Mouse (Mus musculus): ENCODE measurements around the gene Kcnip1.

The Kcnip1 gene

DNA sequence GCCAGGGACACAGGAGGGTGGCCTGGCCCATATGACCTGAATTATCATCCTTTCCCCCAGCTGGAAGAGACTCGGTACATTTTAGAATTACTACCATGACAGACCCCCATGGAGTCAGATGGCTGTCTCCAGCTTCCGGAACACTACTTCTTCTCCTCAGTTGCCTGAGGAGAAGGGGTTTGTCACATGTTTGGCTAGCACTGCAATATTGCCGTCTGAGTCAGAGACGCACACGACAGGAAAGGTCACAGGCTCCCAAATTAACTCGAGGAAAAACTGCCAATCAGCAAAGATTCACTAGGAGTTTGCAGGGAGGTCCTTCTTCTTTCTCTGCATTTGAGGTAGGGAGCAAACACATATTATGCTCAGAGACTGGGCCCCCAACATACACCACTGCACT, 168.2 kb downstream of the Kcnip1 start:
- DNase-seq, result no peak

DNA sequence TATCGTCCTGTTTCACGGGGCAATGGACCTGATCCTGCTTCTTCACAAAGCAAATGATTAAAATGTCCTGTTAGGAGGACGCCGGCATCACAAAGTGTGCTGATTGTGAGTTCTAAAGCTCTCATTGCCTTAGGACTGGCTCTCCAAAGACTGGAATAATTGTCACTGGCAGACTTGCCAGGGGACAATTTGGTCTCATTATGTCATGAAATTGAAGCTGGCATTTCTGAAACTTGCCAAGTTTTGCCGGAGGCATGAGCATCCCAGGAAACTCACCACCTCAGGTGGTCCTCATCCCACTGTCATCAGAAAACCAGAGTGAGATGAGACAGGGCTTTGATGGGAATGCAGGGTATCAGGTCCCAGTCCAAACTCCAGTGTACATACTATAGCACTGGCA, 171.6 kb downstream of the Kcnip1 start:
- no peak for DNase-seq

DNA sequence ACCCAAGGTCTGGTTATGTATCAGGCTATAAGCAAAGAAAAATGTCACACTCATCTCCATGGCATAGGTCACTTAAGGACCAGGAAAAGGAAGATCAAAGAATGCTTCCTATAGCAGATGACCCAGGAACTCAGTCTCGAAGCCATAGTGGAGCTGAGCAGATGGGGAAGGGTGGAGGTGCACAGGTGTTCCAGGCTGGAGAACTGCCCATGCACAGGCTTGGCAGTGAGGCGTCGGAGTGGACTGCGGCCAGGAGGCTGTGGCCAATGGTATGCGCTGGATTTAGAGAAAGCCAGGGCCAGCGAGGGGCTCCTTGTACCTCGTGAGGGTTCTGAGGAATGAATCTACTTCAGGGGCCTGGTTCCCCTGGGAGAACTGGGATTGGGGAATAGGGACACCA, 172.1 kb downstream of the Kcnip1 start:
- no peak for DNase-seq

DNA sequence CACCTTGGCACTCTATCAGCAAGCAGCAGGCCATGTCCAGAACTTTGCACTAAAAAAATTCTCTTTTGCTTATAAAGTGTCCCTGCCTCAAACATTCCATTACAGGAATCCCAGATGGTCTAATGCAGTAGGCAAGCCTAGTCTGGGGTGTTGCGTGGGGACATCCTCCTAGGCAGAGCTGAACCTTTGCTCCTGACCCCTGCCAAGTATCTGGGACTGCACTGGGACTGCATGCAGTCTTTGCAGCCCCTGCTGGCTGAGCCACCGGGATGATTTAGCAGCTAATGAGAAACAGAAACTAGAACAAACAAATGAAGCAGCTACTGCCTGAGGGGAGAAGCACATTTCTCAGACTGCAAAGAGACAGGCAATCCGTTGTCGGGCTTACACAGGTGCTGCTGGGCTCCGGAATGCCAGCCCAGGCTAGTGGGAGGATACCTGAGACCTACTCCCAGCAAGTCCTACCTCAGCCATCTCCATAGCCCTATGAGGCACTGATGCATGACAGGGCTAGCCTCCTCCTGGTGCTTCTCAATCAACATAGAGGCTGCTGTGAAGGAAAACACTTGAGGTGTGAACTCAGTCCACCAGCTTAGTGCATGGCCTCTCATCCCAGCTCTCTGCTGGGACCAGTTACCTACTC, 174.0 kb downstream of the Kcnip1 start:
- no peak for DNase-seq

GRCm38 (mm10) chr11:33816020-33816419, 176.9 kb downstream of the Kcnip1 start:
- DNase-seq, result no peak

DNA sequence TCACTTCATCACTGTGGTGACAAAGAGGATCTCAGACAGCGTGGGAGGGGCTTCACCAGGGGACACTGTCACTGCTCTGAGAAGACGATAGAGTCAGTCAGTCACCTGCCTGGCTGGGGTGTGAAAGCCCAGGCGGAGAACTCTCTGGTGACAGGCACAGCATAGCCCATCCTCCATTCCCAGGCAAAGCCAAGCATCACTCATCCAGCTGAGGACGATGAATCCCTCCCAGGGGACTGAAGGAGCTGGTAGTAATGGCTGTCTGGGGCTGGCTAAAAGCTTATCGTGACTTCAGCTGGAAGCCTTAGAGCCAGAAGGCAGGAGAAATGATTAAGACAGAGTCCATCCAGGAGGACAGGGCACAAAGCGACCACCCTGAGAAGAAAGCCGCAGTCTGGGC, 182.8 kb downstream of the Kcnip1 start:
- DNase-seq, result no peak

GRCm38 (mm10) chr11:33803093-33803492, 189.9 kb downstream of the Kcnip1 start:
- no peak for DNase-seq

- DNase-seq, result no peak
Measured at GRCm38 (mm10) chr11:33800436-33801088, 192.4 kb downstream of the Kcnip1 start.

DNA sequence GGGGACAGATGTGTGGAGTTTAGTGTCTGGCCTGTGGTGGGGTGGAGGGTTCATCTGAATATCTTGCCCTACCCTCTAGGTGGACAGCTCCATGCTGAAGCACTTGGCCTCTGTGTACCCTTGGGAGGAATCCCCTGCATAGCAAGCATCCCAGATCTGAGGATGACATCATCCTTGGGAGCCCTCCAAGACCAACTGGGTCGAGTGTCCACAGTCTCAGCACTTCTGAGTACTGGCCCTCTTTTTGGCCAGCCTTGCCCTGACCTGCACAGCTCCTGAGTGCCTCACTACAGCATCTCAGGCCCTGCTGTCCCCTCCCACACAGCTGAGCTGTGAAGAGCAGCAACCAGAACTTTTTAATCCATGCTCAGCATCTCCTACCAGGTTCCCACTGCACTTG, 193.0 kb downstream of the Kcnip1 start:
- DNase-seq, result no peak

DNA sequence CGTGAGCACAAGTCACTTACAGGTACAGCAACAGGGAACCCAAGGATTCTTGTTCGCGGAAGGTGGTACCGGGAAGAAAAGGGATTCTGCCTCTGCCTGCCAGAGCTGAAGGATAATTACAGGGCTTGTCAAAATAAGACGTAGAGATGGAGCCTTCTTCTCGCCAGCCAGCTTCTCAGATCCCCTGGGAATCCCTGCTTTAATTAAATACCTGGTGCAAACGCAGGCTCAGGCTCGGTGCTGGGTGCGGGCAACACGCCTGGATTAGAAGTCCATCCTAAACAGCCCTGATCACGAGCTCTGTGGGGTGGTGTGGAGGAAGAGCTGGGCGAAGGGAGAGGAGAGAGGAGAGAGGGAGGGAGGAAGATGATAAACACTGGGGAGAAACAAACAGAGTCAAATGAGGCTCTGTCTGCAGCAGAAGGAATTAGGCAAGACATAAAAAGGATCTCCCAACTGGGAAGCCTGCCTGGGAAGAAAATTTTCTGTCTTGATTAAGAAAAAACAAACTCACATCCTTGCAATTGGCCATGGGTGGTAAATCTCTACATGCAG, 194.8 kb downstream of the Kcnip1 start:
- DNase-seq, result no peak

DNA sequence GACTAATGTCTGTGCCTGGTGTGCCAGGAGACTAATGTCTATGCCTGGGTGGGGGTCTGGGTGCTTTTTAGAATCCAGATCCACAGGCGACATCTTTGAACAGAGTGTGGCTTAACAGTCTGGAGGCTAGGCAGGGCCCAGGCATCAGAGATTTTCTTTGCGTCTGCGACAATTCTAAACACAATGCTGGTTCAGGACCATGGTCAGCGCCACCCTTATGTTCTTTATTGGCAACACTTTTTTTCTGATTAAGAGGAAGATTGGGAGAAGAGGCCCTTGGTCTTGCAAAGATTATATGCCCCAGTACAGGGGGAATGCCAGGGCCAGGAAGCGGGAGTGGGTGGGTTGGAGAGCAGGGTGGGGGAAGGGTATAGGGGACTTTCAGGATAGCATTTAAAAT, 205.6 kb downstream of the Kcnip1 start:
- peak; percentile 50 for DNase-seq

- no peak for DNase-seq
Measured at GRCm38 (mm10) chr11:33786572-33786971, 206.4 kb downstream of the Kcnip1 start.

GRCm38 (mm10) chr11:33781561-33781971, 211.4 kb downstream of the Kcnip1 start:
- no peak for DNase-seq

GRCm38 (mm10) chr11:33780263-33780662, 212.7 kb downstream of the Kcnip1 start:
- no peak for DNase-seq

DNA sequence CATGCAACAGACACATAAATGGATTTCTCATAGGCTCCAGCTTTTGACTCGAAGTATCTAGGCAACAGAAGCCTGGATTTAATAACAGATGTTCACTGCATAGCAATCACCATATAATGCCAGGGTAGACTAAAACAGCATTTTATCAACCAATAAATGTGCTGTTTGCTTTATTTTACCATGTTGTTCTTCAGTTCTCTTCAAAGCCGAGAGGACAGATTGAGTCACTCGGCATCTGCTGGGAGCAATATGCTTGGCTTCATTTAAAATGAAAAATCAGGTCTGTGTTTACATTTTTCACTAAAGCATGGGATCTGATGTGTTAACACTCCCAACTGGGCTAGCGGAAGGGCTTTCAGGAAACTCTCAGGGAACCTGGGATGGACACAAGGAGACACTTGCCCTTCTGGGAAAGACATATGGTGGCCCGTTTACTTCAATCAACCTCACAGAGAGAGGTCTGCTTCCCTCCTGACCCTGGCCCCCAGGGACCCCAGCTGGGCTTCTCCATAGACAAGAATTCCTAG, 220.3 kb downstream of the Kcnip1 start:
- DNase-seq, result no peak

DNA sequence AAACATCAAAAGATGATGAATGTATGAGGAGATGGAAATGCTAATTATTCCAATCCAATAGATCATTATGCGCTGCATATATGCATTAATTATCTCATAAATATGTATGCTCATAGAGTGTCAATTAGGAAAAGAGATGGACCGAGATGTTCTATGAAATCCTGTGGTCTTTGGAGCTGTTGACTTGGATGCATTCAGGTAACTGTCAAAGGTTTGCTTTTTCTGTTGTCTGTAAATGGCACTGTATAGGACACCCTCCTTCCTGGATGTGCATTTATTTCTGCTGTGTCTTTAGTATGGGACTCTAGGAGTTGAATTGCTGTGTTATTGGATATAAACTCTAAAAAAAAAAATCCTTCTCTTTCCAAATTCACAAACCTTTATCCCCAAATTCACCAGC, 220.9 kb downstream of the Kcnip1 start:
- DNase-seq, result no peak

DNA sequence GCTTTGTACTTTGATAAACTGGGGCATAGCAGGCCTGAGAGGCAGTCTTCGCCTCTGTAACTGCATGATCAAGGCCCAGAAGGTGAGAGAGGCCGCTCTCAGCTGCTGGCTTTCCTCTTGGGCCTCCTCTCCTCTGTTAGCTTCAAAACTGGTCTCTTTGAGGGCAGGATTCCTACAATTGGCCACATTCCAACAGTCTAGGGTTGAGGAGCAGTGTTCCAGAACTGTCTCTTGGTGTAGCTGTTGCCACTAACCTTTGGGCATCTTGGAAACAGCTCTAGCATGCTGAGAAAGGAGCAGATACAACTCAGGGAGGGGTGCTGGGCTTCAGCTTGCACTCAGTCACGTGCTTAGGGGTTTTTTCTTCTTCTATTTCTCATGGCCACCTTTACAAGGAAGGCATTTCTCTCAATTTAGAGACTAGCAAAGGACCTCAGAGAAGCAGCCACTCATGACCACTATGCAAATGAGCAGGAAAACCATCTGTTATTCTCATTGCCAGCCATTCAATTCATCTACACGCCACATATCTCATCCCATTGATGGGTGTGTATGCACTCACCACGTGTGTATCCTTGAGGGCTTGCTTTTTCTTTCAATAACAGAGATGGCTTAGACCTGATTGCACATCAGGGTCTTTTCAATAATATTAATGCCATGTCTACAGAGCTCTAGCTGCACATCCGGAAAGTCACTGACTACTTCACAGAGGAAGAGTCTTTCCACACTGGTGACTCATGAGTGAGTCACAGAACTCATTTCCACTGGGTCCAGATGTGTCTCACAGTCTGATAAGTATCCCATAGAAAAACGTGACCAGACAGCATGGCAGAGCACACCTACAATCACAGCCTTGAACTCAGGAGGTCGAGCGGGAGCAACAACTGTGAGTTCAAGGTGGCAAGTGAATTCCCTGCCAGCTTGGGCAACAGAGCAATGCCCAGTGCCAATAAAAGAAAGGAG, 225.7 kb downstream of the Kcnip1 start:
- no peak for DNase-seq

DNA sequence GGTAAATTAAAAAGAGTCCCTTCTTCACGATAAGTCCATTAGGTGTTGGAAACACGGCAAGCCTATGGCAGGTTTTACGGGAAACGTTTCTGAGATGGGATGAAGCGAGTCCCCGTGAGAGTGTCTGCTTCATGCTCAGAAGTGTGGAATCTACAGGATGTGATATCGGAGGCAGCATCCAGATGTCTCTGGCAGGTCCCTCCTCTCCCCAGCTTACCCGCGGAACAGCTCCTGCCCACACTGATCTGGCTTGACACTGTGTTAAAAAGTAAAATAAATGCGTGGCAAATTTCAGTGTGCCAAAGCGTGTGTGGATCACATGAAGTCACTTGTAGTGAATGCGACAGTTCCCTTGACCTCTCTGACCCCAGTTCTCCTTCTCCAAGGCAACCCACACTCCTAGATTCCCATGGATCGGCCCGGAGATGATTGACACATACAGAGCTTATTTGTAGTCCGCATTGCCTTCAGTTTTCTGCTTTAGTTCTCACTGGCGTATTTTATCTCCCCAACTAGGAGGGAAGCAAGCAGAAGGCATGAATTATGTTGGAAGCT, 231.7 kb downstream of the Kcnip1 start:
- DNase-seq, result no peak

GRCm38 (mm10) chr11:33756624-33757023, 236.3 kb downstream of the Kcnip1 start:
- no peak for DNase-seq

- DNase-seq, result no peak
Measured at GRCm38 (mm10) chr11:33752431-33752873, 240.5 kb downstream of the Kcnip1 start.

DNA sequence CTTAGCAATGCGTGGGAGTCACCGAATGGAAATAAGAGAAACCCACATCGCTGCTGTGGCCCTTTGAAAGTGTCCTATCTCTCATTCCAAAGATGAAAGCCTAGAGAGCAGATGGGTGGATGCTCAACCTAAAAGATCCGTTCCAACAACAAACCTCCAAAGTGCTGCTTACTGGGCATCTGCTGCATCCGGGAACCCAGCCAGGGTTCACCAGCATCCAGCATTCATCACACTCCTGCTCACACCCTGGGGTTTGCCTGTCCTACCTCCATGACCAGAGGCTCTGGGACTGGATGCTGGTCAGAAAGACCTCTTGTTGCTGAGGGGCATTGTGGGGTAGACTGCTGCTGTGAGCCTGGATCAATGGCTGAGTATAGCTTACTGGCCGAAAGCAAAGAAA, 241.4 kb downstream of the Kcnip1 start:
- DNase-seq, result no peak

DNA sequence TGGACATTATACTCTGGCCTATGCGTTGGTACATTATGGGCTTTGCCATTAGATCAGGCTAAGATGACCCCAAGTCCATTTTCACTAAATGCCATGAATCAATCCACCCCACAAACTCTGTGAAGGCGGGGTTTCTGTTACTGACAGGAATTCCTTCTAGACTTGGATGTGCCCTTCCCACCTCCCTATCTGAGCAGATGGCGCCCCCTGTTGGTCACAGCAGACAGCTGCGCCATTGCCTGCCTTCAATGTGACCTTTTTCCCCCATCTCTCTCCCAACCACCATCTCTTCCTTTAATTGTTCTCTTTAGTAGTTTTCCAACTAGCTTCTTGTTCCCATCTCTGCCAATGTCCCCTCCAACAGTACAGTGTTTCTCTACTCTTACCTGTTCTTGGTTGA, 243.0 kb downstream of the Kcnip1 start:
- peak; percentile 19 for DNase-seq

GRCm38 (mm10) chr11:33749408-33749807, 243.5 kb downstream of the Kcnip1 start:
- DNase-seq, result no peak

Data from liver (tissue).